Mouse (Mus musculus) heart, adult 2 months (tissue): ENCODE measurements around the gene Pde4d. TPM values are rescaled to one million over a fixed set of nuclear protein-coding genes. Genes with fewer than 3 reads are reported as not detected.

ENCODE experiments used
- DNase-seq, 2 experiments: peaks; one replicate each; pipeline ENCODE4 v3.0.0; 2021
- H3K27ac ChIP-seq: fragments of 200-600 bp; 2 replicates; pipeline ENCODE4 v1.8.1; 2022
- H3K27me3 ChIP-seq: fragments of 200-500 bp; 2 replicates; pipeline ENCODE4 v1.6.1; 2012; ENCODE audit warnings: mild to moderate bottlenecking, low read length, inconsistent platforms, mixed read lengths; ENCODE audit not compliant: control insufficient read depth, insufficient read depth
- H3K36me3 ChIP-seq: fragments of 200-500 bp; 2 replicates; pipeline ENCODE4 v1.6.1; 2012; ENCODE audit warnings: low read length, inconsistent platforms; ENCODE audit not compliant: control insufficient read depth, insufficient read depth
- H3K4me1 ChIP-seq: fragments of 200-500 bp; 2 replicates; pipeline ENCODE4 v1.6.1; 2011; ENCODE audit warnings: low read length; ENCODE audit not compliant: control insufficient read depth, insufficient read depth
- H3K4me3 ChIP-seq: fragments of 200-600 bp; 2 replicates; pipeline ENCODE4 v1.8.1; 2022
- H3K79me2 ChIP-seq: fragments of 200-500 bp; replicated peaks from 2 replicates; pipeline ENCODE4 v1.6.1; 2012; ENCODE audit warnings: mild to moderate bottlenecking, inconsistent platforms, low read length, moderate library complexity, mixed read lengths; ENCODE audit not compliant: control insufficient read depth, insufficient read depth
- H3K9ac ChIP-seq: fragments of 200-500 bp; 2 replicates; pipeline ENCODE4 v1.6.1; 2012; ENCODE audit warnings: low read depth, mild to moderate bottlenecking, control low read depth, inconsistent platforms, low read length, mixed read lengths
- CTCF ChIP-seq: fragments of 200-600 bp; IDR thresholded peaks from 2 replicates; pipeline ENCODE4 v1.8.1; 2022; ENCODE audit warnings: antibody characterized with exemption, mild to moderate bottlenecking, moderate library complexity
- EP300 ChIP-seq: fragments of 200-500 bp; IDR thresholded peaks from 2 replicates; pipeline ENCODE4 v1.6.1; 2011; ENCODE audit warnings: low read depth, low read length, control low read depth; ENCODE audit not compliant: insufficient read depth
- POLR2A ChIP-seq: fragments of 200-500 bp; IDR thresholded peaks from 2 replicates; pipeline ENCODE4 v1.6.1; 2011; ENCODE audit warnings: mild to moderate bottlenecking, low read depth, low read length, control low read depth; ENCODE audit not compliant: insufficient read depth
- WGBS: fragments of 180-500 bp; shearing (Covaris S2); methylation state at CpG from one replicate; pipeline ENCODE4 v1.1.7; 2018; 5-methylcytosine and 5-hydroxymethylcytosine counted together
- intact Hi-C: fragments of 180-260 bp; cut with DNase I; formaldehyde crosslinking; loops from one replicate; pipeline ENCODE4 v1.15.1; 2025
- polyA plus RNA-seq: library from polyadenylated mRNA; depleted of rRNA; stranded (reverse); fragments of >200 nt; gene quantifications from 2 replicates; pipeline ENCODE4 v1.2.3, GENCODE M21; 2012
- total RNA-seq, 2 experiments: library from RNA; stranded (reverse); gene quantifications; 2 replicates each; pipeline ENCODE4 v1.2.3; 2021

Gene Pde4d
- total and polyA plus RNA-seq, 3 experiments: 11.5 to 40.1 (median 38.1) TPM

- Histone ChIP-seq H3K36me3 (no peaks in the 10 kb centered on the region), H3K27ac (no peak overlapping the region), H3K9ac (no peak overlapping the region), H3K27me3 (no peaks in the 10 kb centered on the region), H3K79me2 (no peaks in the 10 kb centered on the region), H3K4me3 (no peak overlapping the region), H3K4me1 (no peaks in the 10 kb centered on the region)
- no peak for DNase-seq
- TF ChIP-seq CTCF: no peak
- TF ChIP-seq POLR2A: no peak
- no peak for TF ChIP-seq EP300
- intact Hi-C loops: no loop called here
These were observed 105.2 kb downstream of the Pde4d start for GRCm38 (mm10) chr13:108554901-108555300.

- H3K27ac ChIP-seq: no peak overlapping the region
- H3K4me3 ChIP-seq: no peak overlapping the region
- H3K9ac ChIP-seq: no peak overlapping the region
- H3K27me3 ChIP-seq: no peaks in the 10 kb centered on the region
- TF ChIP-seq EP300 (no peak), POLR2A (no peak), CTCF (no peak)
- H3K36me3 ChIP-seq: no peaks in the 10 kb centered on the region
- no peaks in the 10 kb centered on the region for H3K79me2 ChIP-seq
- intact Hi-C loops: no loop called here
- DNase-seq: no peak
- H3K4me1 ChIP-seq: no peaks in the 10 kb centered on the region
- 51% methylated on average over 3 of the region's 3 CpGs for WGBS
These were observed 147.2 kb downstream of the Pde4d start for GRCm38 (mm10) chr13:108596938-108597337.

DNA sequence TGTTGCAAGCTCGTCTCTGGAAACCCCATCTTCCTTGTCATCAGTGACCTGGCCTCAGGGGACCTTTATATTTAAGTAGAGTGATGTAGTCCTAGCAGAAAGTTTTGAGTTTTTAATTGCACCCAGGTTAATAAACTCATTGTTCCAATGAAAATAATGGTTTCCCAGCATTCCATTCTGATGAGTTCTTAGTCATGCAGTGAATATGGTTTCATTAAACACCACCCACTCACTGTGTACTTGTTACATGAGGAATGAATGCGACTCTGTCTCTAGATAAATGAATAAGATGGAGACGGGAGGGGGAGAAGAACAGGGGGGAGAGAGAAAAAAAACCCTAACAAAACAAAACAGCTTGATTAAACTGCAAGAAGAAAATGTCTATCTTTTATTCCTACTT, 148.9 kb downstream of the Pde4d start:
- Histone ChIP-seq H3K79me2 (no peaks in the 10 kb centered on the region; the same call in 1 of the 2 replicates), H3K27ac (no peak overlapping the region), H3K36me3 (no peaks in the 10 kb centered on the region), H3K27me3 (no peaks in the 10 kb centered on the region), H3K4me1 (no peaks in the 10 kb centered on the region), H3K4me3 (no peak overlapping the region), H3K9ac (no peak overlapping the region)
- 57% methylated on average over 3 of the region's 3 CpGs for WGBS
- no peak for TF ChIP-seq POLR2A
- no peak for TF ChIP-seq CTCF
- no peak for TF ChIP-seq EP300
- no peak for DNase-seq
- intact Hi-C loops: no loop called here

DNA sequence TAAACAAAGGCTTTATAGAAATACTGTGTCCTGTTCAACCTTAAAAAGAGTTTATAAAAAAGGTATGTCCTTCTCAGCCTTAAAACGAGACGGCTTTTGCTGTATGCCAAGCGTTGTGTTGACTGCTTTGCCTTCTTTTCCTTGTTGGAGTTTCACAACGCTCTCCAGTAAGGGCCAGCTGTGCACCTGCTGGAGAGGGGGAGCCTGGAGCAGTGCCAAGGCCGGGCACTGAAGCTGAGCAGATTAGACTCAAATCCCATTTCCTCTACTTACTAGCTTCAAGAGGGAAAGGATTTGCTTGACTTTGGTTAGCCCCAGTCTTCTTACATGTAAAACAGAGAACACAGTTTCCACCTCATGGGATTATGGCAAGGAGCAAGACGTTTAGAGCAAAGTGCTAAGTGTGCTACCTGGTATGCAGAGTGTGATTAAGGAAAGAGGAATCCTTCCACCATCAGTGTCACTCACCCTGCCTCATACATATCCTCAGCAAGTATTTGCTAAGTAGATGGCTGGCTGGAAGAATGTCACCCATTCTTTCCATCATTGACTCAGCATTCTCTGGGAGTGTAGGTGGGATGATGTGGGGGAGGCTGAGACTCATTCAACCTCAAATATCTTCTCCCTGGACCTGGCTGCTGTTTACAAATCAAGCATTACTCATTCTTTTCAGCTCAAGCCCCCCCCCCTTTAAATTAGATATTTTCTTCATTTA, 149.6 kb downstream of the Pde4d start:
- Histone ChIP-seq H3K4me1 (no peaks in the 10 kb centered on the region), H3K9ac (no peak overlapping the region), H3K27ac (no peak overlapping the region), H3K27me3 (no peaks in the 10 kb centered on the region), H3K79me2 (no peaks in the 10 kb centered on the region; the same call in 1 of the 2 replicates), H3K4me3 (no peak overlapping the region), H3K36me3 (no peaks in the 10 kb centered on the region)
- no peak for DNase-seq
- intact Hi-C loops: no loop called here
- TF ChIP-seq EP300: no peak
- TF ChIP-seq CTCF: no peak
- TF ChIP-seq POLR2A: no peak
- 61% methylated on average over 6 of the region's 6 CpGs for WGBS

DNA sequence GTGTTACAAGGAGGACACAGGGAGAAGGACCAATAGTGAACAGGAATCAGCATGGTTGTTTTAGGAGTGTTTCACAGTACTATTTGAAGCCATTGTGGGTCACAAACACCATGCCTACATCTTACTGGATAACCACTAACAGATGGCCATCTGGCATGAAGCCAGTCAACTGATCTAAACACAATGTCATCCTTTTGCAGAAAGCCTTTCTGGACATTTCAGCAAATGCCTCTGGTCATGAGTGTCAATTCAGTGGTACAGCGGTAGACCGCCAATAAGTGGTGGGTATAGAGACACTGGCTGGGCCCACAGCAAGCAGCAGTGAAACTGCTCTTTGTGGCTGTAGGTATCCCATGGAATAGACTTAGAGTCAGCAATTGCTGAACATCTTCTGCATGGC, 151.3 kb downstream of the Pde4d start:
- Histone ChIP-seq H3K4me3 (no peak overlapping the region), H3K27ac (no peak overlapping the region), H3K27me3 (no peaks in the 10 kb centered on the region), H3K9ac (no peak overlapping the region), H3K36me3 (no peaks in the 10 kb centered on the region), H3K4me1 (no peaks in the 10 kb centered on the region), H3K79me2 (no peaks in the 10 kb centered on the region; the same call in 1 of the 2 replicates)
- TF ChIP-seq POLR2A: no peak
- no peak for TF ChIP-seq EP300
- TF ChIP-seq CTCF: no peak
- no peak for DNase-seq
- intact Hi-C loops: no loop called here
- WGBS: 90% methylated on average over 2 of the region's 2 CpGs

GRCm38 (mm10) chr13:108603502-108603901, 153.8 kb downstream of the Pde4d start:
- Histone ChIP-seq H3K9ac (no peak overlapping the region), H3K27ac (no peak overlapping the region), H3K36me3 (no peaks in the 10 kb centered on the region), H3K4me3 (no peak overlapping the region), H3K27me3 (no peaks in the 10 kb centered on the region), H3K79me2 (no peaks in the 10 kb centered on the region; the same call in 1 of the 2 replicates), H3K4me1 (no peaks in the 10 kb centered on the region)
- intact Hi-C loops: no loop called here
- DNase-seq: no peak
- 78% methylated on average over 1 of the region's 1 CpGs for WGBS
- TF ChIP-seq POLR2A (no peak), EP300 (no peak), CTCF (no peak)
